Mouse (Mus musculus) retina, postnatal 7 days (tissue): Measurements from ENCODE around the gene Wdr93.

Experiments used
- DNase-seq: peaks from one replicate; pipeline ENCODE4 v3.0.0-alpha.2; 2012; ENCODE audit warnings: low read depth, low spot score

Gene Wdr93

DNA sequence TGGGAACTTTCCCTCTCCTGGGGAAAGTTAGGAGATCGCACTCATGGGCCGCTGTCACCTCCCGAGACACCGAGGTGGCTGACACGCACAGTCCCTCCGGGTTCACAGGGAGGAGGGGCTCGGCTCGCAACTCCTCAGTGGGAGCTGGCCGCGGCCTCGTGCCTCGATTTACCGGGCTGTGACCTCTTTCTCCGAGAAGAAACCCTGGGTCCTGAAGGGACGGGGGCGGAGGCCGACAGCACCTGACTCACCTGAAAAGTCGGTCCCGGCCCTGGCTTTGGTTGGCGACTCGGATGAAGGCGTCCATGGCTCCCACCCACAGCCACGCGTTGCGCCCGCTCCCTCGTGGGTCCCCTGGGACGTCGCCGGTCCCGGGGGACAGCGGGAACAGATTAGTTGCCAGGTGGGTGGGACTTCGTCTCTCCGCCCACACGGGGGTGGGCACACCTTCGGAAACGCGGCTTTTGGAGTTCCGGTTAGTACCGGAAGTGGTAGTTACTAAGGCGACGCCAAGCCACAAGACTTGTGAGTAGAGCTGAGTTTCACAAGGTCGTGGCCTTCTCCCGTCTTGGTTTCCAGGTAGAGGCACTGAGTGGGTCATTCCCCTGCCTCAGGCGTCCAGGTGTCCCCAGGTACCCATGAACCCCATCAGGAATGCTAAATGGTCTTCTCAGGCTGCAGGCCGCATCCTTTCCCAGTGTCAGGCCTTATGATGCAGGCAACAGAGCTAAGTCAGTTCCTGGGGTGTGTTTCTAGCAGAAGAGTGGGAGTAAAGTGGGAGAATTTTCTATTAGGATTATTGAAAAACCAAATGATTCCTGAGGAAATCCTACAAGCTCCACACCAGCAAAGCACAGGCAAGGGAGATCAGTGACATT is at the start of gene Wdr93, which contains the start of gene Pex11a:
TSS of gene Wdr93 (plus strand) at position 505 of the 878 bp plus-strand sequence.
TSS of gene Pex11a (minus strand) at position 473 of the 878 bp plus-strand sequence.
- DNase-seq = peak; percentile 70

DNA sequence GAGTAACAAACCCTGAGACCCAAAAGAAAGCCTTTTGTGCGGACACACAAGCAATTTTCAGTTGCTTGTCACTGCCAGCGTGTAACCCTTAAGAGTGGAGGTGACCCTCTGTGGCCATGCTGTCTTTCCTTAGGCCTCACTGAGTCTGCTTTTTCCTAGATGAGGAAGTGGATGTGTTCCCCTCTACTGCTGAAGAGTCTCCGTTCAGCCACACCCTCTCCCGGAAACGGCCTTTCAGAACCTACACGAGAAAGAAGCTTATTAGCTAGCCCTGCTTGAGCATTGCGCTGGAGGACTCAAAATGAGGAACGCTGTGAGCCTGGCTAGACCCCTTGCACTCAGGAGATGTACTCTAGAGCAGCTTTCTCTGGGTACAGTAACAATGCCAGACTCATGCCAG is 46.5 kb upstream of the Wdr93 start:
- DNase-seq = no peak

DNA sequence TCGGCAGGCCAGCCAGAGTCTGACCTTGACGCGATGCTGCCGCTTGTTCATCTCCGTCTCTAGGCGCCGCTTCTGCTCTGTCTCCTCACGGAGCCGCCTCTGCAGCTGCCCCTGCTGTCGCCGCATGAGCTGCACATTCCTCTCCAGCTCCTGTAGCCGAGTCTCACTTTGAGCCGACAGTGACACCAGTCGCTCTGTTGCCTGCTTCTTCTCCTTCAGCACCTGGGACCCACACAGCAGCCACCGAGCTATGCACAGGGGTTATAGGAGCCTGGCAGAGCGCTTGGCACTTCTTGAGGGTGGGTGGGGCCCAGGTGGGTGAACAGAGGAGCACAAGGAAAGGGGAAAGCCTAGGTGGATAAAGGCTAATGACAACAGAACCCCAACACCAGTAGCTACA is 40.2 kb upstream of the Wdr93 start:
- no peak for DNase-seq

DNA sequence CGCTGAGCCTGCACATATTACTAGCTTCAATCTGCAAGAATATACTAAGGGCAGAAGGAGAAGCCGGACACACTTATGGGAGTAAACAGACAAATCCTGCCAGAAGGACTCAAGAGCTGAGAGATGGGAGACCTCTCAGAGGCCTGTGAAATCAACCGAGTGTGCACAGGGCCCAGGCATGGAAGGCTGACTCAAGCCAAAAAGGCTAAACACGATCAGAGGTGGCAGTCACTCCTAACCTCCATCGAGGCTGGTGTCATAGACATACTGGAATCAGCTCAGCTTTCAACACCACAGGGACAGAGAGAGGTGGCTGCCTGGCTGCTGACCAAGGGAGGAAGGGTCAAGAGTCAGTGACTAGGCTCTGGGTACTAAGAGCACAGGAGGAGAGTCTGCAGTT is 37.8 kb upstream of the Wdr93 start:
- no peak for DNase-seq

DNA sequence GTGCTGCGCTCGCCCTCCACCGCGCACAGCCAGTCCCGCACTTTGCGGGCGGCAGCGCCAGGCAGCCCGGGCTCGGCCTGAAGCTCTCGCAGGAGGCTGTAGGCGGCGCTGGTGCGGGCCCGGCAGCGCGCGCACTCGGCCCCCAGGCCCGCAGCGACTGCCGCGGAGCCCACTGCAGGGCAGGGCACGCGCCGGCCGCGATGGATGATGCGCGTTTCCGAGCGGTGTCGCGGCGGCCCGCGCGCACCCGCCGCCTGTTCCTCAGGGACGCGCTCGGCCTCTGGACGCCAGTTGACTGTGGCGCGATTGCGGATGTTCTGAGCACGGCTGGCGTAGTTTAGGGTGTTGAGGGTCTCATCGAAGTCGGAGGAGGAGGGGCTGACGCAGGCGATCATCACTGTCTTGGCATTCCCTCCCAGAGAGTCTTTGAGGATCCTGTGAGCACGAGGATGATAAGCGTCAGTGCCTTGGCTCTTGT is 32.8 kb upstream of the Wdr93 start:
- DNase-seq = peak; percentile 59

DNA sequence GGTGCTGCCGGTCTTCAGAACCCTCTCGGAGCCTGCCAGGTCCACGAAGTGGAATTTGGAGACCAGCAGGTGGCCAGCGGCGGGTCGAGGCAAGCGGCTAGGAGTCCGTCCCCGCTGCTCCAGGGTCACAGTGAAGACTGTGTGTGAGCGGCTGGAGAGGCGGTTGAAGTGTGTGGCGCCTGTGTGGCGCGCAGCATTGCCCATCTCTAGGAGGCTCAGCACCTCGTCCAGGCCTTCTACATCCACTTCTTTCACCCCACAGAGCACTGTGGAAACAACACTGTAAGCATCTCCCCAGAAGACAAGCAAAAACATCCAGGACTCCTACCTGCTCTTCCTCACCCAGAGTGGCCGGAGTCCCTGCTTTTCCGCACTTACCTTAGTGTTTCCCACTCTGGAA is 32.1 kb upstream of the Wdr93 start:
- DNase-seq = no peak

DNA sequence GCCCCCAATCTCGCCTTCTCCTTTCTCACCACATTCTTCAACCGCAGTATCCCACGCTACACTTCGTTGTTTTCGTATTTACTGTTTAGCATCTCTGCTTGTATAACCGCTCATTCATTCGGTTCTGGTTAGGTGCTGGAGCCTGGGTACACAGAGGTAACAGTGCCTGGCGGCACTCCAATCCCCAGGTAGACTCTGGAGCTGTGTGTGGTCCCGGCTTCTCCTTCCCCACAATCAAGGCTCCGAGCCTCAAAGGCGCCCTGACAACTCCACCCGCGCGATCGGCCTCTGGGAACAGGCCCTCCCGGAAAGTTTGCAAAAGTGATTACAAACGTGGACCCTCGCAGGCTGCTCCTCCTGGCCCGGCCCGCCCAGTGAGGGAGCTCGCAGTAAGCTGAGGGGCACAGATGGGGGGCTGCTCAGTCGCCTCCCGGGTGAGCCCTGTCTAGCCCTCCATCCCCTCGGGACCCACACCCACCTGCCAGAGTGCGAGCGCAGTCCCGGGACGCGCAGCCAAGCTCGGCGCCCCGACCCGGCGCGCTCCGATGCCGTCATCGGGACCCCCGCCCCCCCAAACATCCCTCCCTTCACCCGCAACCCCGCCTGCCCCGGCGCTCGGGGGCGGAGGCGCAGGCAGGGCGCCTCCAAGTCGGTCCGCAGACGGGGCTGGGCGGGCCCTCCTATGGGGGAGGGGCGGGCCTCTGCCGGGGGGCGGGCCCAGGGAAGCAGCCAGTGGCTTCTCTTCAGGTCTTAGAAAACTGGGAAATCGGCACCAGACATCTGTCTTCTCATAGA is 27.6 kb upstream of the Wdr93 start, which contains the start of gene Kif7:
TSS of gene Kif7 (minus strand) at position 534 of the 795 bp plus-strand sequence.
- DNase-seq = peak; percentile 60

DNA sequence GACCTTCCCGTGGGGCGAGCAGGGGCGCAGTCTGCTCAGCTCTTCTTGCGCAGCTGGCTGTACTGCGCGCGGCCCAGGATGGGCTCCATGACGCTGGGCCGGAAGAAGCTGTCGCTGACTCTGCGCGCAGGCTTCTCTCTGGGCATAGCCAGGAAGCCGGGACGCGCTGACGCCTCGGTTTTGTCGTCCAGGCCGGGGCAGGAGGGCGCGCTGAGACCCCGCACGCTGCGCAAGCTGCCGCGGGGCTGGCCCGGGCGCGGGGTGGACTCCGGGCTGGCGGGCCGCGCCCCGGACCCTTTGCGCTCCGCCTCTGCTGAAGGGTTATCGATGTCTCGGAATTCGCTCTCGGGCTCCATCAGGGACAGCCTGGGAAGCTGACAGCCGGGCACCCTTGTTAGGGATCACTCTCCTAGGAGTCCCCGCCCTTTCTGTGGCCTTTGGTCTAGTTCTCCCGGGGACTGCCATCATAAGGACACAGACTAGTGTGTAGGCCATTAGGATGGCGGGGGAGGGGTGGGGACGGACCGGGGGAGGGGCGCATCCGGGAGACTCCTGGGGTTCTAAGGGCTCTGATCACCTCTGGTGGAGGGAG is 21.5 kb upstream of the Wdr93 start:
- peak; percentile 27 for DNase-seq

DNA sequence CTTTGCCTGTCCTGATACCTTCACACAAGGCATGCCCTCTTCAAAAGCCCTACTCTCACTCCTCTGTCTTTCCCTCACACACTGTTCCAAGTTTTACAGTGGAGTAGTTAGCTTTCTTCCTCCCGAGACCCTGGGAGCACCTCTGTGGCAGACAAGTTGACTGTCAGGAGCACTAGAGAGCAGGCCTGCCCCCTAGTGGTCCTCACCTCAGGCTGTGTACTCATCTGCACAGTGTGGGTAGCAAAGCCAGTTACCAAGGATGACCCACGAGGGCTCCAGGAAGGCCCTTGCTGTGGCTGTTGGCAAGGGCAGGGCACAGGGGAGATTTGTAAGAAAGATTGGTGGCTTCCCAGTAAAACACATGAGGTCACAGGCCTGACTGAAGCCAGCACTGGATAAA is 15.9 kb upstream of the Wdr93 start:
- no peak for DNase-seq

DNA sequence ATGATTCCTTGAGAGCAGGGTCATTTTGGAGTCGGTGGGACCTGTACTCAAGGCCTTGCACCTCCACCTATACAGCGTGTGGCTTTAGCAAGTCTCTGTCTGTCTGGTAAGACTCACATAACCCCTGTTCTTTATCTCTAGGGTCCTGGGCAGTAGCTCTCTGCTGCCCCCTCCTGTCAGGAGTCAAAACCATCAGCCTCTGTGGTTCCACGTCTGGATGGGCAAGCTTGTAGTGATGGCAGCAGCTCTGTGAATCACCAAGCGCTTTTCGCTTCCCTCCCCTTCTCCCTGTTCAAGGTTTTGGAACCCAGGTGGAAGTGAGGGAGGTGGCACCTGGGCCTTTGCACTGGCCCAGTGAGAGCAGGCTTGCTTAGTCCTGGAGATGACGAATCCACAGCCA is 14.7 kb upstream of the Wdr93 start:
- peak; percentile 54 for DNase-seq

DNA sequence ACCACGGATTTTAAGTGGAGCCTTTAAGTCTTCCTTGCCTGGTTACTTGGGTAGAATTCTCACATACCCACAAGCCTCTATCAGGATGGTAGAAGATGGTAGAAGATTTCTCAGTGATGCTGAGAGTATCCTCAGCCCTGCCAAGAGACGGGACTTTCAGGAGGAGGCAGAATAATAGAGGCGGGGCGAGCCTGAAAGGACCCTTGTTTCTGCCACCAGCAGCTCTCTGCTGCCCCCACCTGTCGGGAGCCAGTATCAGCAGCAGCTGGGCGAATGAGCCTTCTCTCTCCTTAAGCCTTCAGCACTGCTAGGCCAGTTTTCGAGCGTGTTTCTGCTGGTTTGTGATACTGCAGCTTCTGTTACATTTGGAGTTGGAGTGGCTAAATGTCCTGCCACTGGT is 13.8 kb upstream of the Wdr93 start:
- peak; percentile 55 for DNase-seq

DNA sequence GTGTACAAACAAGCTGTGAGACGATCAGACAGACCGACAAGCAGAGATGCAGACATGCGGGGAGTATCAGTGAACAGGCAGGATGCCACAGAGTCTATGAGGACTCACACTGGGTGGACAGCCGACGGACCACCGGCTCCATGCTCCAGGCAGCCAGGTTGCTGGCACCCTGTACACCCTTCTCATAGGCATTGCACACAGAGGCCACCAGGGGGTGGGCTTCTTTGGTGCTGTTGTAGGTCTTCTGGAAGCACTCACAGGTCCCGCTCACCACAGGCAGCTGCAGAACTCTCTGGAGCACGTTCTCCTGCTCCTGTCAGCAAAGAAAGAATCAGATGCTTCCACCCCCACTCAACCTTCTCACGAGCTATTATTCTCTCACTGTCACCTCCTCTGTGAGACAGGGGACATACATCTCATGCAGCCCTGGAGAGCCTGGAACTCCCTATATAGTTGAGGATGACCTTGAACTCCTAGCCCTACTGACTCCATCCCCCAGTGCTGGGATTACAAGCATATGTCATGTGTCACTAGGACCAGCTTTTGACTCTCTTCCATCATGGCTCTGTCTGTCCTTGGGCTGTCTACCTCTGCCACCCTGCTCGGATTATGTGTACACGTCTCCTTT is 13.1 kb upstream of the Wdr93 start:
- no peak for DNase-seq

DNA sequence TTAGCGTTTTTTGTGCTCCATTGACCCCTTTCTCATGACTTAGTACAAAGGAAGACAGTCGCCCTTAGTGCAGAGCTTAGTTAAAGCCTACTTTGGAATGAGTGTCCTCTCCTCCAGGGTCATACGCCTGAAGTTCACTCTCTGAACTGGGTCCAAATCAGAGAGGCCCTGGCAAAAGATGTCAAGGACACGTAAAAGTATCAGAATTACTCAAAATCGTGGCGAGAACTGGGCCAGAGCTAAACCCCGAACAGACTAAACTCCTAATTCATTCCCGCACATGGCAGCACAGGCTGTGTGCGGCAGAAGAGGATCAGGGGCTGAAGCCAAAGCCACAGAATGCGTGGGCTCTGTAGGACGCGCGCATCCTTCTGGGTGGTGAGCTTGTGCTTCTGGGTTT is 11.5 kb upstream of the Wdr93 start:
- DNase-seq = no peak

DNA sequence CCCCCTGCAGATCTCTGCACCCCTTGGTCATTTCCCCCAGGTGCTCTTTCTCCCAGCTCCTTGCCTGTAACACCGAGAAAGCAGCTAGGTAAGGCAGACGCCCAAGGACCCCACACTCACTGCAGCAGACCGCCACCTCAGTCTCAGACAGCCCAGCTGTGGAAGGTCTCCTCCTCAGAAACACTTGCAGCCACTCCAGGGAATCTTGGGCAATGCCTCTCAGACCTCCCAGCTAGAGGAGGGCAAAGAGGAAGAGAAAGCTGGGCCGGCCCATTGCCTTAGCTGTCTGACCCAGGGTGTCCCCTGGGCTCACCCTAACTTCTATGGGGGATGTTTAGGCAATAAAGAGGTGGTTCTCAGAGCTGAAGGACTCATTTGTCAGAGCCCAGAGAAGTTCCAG is 10.3 kb upstream of the Wdr93 start, which contains the start of gene Plin1:
TSS of gene Plin1 (minus strand) at position 282 of the 400 bp plus-strand sequence.
- no peak for DNase-seq

DNA sequence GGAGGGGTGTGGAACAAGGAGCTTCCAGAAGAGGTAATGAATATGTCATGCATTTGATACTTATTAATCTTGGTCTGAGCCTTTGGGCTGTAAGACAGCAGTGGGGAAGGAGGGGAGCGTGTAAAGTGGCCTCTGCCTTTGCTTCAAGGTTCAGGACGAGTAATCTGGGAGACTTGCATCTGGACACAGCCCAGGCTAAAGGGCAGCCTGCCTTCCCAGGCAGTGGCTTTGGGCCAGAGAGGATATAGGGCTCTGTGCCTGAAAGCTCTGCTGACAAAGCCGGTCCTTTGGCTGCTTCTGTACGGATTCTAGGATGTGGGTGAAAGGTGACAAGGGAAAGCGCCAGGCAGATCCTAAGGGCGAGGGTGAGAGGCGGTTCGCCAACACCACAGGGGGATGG is 8.4 kb upstream of the Wdr93 start:
- DNase-seq = no peak

DNA sequence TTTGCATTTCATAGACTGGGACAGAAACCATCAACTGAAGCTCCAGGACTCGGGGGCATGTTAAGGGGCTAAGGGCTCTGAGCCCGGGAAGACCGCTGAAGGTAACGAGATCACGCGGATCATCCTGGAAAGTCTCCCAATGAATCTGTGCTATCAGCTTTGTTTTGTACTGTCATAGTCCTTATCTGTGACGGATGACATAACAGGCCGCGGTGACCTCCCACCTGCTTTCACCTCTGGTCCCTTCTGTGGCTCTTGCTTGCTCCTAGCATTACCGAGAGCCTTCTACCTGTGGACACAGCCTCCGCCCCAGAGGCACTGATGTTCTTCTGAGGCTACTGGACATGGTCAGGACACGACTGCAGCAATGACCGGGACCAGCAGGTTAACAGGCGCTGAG is 6.5 kb upstream of the Wdr93 start:
- DNase-seq = no peak

DNA sequence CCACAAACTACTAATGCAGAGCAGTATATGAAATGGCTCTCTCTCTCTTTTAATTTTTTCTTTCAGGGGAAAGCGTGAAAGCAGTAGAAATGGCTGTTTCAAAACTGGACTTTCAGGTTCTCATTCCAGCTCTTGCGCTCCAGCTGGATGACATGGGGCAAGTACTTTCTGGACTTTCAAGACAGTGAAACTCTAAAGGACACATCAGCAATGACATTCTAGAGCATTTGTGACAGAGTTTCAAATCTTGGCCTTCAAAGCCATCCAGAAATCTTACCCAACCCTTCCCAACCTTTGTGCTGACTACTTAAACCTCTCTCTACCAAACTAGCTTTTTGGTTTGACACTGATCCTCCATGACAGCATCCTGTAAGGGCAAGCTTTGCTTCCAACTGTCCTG is 4.0 kb upstream of the Wdr93 start:
- DNase-seq = no peak

DNA sequence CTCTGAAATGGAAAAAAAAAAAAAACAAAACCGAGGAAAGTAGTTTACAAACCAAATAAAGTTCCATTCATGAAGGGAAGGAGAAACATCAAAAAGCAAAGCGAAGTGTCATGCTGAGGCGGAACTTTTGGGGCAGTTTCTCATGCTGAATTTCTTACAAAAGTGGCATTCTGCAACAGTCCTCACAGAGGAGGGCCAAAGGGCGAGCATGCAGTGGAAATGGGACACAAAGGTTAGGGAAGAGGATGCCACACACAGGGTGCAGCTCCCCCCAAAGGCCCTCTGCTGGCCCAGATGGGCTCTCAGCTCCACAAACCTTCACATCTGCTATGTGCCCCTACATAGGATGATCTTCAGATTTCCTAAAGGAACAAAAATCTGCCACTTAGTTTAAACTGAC is 2.7 kb upstream of the Wdr93 start:
- no peak for DNase-seq

DNA sequence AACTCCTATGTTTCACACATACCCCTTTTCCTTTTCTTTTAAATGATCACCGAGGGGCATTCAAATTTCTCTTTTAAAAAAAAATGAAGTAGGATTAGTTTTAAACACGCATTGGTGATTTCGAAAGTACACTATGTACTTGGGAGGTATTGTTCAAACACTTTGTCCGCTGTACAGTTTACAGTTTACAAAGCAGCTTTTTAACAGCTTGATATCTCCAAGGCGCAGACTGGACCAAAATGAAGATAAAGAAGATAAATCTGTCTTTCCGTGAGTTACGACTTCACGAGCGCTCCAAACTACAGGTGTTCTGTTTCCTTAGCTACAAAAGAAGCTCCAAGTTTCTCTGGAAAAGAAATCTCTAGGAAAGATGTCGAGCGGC is 695 bp upstream of the Wdr93 start:
- DNase-seq = no peak

DNA sequence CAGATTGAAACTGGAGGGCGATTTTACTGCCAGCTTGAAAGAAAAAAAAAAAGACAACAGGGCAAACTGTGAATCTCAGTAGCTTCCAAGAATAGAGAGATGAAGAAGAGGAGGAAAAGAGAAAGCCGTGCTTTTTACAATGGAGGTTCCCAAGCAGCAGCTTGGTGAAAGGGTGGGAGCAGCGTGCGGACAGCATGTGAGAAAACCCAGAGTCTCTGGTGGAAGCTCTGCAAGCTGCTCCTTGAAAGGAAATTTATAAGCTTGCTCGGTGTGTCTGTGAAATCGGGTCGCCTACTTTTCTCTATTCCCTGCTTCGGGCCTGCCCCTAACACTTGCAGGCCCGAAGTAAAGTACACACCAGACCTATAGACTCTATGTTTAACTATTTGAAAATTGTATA is 1.1 kb downstream of the Wdr93 start:
- DNase-seq = no peak

DNA sequence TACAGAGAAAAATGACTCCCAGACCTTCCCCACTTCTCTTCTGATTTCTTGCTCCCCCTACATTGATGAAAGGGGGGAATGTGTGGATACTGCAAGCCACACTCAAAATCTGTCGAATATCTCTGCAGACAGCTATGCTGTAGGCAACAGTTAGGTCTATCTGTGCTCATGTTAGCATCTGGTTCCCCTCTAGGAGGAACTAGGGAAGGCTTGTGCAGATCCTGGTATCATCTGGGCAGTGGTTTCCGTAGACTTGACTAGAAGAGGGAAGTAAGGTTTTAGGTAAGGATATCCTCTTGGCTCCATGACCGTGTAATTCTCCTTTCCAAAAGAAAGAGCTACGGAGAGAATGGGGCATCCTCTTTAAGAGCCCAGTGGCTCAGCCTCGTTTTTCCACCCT is 1.6 kb downstream of the Wdr93 start:
- DNase-seq = no peak

DNA sequence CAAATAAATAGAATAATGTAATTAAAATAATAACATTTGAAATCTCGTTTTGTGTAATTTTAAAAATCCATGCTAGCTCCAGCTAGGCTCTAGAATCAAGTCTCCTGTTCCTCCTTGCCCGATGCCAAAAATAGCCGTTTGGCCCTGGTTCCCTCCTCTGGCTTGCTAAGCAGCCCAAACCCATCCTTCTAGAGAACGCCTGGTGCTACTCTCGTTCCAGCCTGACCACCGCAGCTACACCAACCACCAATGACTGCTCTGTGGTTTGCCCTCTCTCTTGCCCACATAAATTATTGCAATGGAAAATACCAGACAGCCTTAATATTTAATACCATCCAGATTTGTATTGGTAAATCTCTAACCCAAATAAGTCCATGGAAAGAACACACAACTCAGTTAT is 4.7 kb downstream of the Wdr93 start:
- DNase-seq = no peak
